Mouse (Mus musculus): Measurements from ENCODE around the gene 6030408B16Rik. TPM values are rescaled to one million over a fixed set of nuclear protein-coding genes. Genes with fewer than 3 reads are reported as not detected.

Gene 6030408B16Rik
- total RNA-seq, 2 experiments from 2014 or later: 0.54 TPM; not detected in 1

DNA sequence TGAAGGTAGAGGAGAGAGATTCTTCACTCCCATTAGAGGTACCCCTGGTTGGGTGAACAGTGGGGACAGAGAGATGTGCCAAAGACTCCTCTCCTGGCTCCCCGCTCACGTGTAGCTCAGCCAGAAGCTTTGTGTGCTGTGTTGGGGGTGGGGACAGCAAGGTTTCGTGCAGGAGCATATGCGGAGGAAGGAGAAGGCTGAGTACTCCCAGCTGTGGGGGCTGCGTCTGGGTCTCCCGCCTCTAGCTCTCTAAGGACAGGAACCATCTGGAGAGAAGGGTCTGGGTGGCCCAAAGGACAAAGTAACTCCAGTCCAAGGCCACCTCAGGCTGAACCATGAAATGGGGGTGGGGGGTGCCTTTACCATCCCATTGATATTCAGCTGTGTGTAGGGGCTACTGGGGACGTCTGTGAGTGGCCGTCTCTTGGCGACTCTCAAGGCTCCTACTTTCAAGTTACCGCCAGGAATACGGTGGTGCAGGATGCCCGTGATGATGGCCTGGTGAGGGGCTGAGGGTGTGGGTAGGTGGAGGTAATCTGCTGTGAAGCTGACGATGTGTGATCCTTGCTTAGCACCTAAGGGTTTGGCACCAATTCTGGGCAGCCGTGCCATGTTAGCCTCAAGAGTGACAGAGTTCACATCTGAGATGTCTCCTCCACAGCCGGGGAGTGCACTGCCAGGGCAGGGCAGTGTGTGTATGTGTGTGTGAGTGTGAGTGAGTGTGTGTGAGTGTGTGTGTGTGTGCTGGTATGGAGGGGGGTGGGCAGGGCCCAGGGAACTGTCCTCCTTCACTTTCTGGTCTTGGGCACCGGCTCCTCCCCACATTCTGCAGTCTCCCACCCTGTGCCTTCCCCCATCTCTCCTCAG is 1.2 kb downstream of the 6030408B16Rik start:
- no peak for DNase-seq (ENCODE audit: low spot score in 2 of 2)
- TF ChIP-seq CTCF (conservative IDR thresholded peaks at IDR 0.05): no peak
- H3K27ac ChIP-seq: peak overlapping the region; percentile 6; the same call in 1 of the 2 replicates
- H3K4me3 ChIP-seq: no peak overlapping the region

DNA sequence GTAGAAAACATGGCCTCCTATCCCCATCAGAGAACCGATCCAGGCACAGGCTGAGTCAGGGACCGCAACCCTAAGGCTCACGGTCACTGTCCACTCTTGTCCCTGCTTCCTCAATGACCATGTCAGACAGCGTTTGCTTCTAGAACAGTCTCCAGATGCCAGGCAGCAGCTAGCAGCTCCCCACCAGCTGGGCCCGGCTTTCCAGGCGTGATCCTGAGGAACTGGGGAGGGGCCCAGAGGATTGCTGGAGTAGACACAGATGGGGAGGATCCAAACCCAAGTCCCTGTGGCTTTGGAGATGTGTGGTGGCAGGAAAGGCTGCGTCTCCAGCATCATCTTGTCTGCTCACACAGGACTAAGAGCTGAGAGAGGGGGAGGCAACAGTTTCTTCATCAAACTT is 2.1 kb downstream of the 6030408B16Rik start:
- TF ChIP-seq CTCF (conservative IDR thresholded peaks at IDR 0.05): no peak
- no peak overlapping the region for H3K4me3 ChIP-seq
- DNase-seq (ENCODE audit: low spot score in 2 of 2): no peak
- no peak overlapping the region for H3K27ac ChIP-seq

DNA sequence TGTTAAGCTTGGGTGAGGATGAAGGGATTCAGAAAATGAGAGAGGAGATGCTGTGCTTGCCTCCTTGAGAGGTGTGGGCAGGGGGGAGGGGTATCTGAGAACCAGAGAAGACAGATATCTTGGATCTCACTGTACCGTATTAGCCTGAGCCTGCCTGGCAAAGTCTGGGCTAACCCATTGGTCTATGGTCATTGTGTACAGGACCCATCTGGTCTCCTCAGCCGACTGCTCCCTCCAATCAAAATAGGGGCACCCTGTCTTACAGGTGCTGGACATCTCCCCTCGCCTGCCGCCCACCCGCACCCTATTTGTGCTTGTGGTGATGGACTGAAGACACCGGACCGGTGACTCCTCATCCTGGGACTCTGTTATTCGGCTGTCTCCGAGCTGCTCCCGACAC is 2.6 kb downstream of the 6030408B16Rik start:
- no peak for DNase-seq (ENCODE audit: low spot score in 2 of 2)
- TF ChIP-seq CTCF (conservative IDR thresholded peaks at IDR 0.05): no peak
- Histone ChIP-seq H3K4me3 (no peak overlapping the region), H3K27ac (peak overlapping the region; percentile 43; the same call in 1 of the 2 replicates)

DNA sequence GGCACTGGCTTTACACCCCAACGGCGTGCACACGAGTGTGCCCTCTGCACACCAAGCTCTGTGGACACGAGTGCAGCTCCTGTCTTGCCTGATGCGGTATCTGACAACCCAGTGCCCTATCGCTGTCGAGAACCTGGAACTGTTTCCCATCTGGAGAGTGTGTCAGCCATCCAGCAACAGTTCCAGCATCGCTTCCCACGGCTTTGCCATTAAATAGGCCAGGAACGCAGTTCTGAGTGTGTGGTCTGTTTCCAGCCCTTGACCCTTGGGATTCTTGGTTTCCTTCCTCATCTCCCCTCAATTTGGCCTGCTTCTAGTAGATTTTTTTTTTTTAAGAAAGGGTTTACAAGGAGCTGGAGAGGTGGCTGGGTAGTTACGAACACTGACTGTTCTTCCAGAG is 3.1 kb downstream of the 6030408B16Rik start:
- no peak for TF ChIP-seq CTCF (conservative IDR thresholded peaks at IDR 0.05)
- H3K4me3 ChIP-seq: no peak overlapping the region
- H3K27ac ChIP-seq: peak overlapping the region; percentile 43; the same call in 1 of the 2 replicates
- DNase-seq (ENCODE audit: low spot score in 2 of 2): no peak

DNA sequence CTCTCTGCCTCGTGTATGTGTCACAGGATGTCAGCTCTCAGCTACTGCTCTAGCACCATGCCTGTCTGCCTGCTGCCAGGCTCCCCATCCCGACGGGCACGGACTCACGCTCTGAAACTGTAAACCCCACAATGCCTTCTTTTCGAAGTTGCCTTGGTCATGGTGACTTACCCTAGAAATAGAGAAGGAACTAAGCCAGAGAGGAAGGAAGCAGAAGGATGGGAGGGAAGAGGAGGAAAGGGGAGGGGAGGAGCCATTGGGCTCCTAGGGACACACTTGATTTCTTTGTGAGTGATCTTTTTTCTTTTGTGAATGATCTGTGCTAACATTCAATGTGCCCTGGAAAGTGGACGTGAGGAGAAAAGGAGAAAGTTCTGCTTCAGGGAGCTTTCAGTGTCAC is 5.0 kb downstream of the 6030408B16Rik start:
- TF ChIP-seq CTCF (conservative IDR thresholded peaks at IDR 0.05): no peak
- Histone ChIP-seq H3K4me3 (no peak overlapping the region), H3K27ac (no peak overlapping the region)
- DNase-seq (ENCODE audit: low spot score in 2 of 2): no peak

DNA sequence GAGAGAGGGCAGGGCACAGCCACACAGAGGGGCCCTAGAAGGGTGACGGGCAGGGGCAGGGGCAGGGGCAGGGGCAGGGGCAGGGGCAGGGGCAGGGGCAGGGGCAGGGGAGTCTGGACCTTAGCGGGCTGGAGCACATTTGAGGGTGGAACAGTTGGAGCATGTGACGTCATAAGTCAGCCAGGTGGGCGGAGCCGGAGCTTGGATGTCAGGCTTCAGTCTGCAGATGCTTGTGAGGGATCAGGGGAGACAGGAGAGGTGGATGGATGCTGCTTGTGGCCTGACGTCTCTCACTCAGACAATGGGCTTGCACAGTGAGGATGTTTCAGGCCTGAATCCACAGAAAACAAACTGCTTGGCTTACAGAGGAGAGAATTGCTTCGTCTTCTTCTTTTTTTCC is 5.5 kb downstream of the 6030408B16Rik start:
- no peak for TF ChIP-seq CTCF (conservative IDR thresholded peaks at IDR 0.05)
- no peak overlapping the region for H3K27ac ChIP-seq
- H3K4me3 ChIP-seq: no peak overlapping the region
- DNase-seq (ENCODE audit: low spot score in 2 of 2): no peak

DNA sequence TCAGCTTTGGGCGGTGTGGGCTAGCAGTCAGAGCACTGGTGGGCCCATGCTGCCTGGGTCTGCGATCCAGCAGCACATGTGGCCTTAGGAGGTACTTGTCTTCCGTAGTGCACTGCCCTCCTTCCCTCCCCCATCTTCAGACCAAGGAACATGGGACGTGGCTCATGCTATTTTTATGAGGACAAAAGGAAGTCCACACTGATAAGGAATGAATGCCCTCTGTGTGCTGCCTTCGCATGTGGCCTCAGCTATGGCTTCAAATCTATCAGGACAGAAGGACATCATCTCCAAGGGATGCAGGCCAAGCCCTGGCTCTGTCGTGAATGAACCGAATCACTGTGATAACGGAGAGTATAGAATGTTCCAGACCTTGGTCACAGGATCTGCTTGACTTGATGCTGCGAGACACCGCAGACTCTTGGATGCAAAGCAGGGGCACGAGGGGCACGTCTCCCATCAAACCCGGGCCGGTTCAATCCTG is 6.5 kb downstream of the 6030408B16Rik start:
- Histone ChIP-seq H3K27ac (no peak overlapping the region), H3K4me3 (no peak overlapping the region)
- DNase-seq (ENCODE audit: low spot score in 2 of 2): no peak
- no peak for TF ChIP-seq CTCF (conservative IDR thresholded peaks at IDR 0.05)

DNA sequence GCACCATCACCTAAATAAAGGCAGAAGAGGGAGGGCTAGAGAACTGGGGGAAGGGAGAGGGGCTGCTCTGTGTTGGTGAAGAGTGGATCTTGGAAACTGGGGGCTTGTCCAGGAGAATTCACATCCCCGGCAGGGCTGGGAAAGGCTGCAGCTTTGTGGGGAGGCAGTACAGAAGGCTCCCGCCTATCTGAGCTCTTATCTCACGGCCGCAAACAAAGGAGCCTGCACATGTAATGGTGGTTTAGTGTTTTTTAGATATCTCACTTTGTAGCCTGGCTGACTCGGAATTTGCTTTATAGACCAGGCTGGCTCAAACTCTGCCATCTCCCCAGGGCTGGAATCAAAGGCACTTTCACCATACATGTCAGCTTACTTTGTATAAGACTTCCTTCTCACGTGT is 7.1 kb downstream of the 6030408B16Rik start:
- Histone ChIP-seq H3K27ac (no peak overlapping the region), H3K4me3 (no peak overlapping the region)
- no peak for TF ChIP-seq CTCF (conservative IDR thresholded peaks at IDR 0.05)
- DNase-seq (ENCODE audit: low spot score in 2 of 2): no peak

DNA sequence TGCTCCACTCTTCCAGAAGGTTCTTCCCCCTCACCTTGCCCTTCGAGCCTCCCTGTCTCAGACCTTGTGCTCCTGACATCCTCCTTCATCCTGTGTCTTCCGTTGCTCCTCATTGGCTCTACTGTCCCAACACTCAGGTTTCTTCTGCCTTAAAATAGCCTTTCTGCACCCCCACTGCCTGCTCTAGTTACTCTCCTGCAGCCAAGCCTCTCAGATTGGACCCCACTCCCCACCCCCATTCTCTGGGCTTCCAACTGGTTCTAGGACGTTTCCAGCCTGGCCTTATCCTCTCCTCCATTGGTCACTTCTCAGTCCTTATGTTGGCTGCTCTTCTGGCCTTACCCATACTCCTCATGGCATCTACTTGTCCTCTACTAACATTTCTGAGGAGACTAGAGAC is 9.2 kb downstream of the 6030408B16Rik start:
- H3K4me3 ChIP-seq: no peak overlapping the region
- no peak for TF ChIP-seq CTCF (conservative IDR thresholded peaks at IDR 0.05)
- no peak for DNase-seq (ENCODE audit: low spot score in 2 of 2)
- H3K27ac ChIP-seq: no peak overlapping the region

DNA sequence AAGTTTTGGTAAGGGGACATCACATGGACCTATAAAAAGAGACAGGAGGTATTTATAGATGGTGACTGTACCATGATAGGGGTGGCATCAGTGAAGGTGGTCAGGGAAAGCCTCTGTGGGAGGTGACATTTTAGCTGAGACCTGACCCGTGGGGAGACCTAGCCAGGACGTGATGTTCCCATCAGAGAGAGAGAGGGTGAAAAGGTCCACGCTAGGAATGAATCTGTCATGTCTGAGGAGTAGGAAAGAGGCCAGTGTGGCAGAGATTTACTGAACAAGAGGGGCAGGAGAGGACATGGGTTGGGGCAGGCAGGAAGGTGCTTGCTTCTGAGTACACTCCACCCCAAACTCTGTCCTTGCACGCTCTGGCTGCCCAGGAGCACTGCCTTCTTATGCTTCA is 10.8 kb downstream of the 6030408B16Rik start:
- H3K27ac ChIP-seq: no peak overlapping the region
- H3K4me3 ChIP-seq: no peak overlapping the region
- no peak for TF ChIP-seq CTCF (conservative IDR thresholded peaks at IDR 0.05)
- no peak for DNase-seq (ENCODE audit: low spot score in 2 of 2)

DNA sequence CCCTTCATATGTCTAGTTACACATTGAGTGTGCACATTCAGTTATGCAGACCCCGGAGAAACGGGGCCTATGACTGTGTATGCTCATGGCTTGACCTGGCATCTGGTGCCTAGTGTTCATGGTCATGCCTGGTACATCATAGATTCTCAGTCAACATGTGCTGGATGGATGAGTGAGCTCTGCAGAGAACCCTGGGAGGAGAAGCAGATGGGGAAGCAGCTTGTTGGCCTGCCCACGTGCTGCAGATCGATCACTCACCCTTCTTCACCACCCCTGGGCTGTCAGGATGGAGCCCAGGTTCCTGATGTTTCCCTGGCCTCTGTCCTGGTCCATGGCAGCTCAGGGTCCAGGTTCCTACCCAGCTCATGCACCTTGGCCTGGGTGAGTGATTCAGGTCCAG is 13.4 kb downstream of the 6030408B16Rik start:
- Histone ChIP-seq H3K27ac (peak overlapping the region; percentile 90), H3K4me3 (no peak overlapping the region)
- no peak for TF ChIP-seq CTCF (conservative IDR thresholded peaks at IDR 0.05)
- DNase-seq (ENCODE audit: low spot score in 2 of 2): peak; percentile 67 to 69

DNA sequence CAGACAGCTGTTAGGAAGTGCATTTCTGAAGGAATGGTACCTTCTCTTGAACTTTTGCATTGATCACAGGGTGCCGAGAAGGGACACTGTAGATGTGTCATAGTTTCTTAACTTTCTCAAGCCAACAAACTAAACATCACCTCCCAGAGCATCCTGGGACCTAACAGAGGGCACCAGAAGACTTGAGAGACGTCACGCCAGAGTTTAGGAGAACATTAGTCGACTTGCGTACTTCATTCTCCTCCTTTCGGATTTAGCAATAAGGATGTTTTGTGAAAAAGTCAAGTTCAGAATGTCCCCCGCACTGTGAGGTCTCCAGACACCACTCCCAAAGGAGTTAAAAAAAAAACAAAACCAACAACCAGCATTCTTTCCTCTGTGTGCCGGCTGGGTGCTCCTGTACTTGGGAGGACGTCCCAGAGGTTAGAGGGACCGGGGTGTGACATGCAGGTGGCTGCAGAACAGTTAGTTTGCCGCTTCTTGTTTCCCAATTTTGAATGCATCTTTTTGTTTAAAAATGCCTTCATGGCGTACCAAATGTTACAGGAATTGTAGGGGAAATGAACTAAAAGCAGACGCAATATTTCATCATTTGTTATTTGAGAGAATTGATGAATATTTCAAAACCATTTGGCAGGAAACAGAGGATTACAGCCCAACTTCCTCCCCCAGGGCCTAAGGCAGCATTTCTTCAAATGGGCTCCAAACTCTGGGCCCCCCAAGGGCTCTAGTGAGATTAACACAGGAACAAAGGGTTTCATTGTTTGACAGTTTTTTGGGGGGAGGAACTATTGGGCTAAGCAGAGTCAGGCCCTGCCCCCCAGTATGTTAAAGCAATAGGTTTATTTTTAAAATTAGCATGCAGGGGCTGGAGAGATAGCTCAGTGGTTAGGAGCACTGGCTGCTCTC is 15.7 kb downstream of the 6030408B16Rik start:
- no peak overlapping the region for H3K4me3 ChIP-seq
- DNase-seq (ENCODE audit: low spot score in 2 of 2): peak; percentile 48 to 54
- TF ChIP-seq CTCF (conservative IDR thresholded peaks at IDR 0.05): no peak
- H3K27ac ChIP-seq: peak overlapping the region; percentile 90

DNA sequence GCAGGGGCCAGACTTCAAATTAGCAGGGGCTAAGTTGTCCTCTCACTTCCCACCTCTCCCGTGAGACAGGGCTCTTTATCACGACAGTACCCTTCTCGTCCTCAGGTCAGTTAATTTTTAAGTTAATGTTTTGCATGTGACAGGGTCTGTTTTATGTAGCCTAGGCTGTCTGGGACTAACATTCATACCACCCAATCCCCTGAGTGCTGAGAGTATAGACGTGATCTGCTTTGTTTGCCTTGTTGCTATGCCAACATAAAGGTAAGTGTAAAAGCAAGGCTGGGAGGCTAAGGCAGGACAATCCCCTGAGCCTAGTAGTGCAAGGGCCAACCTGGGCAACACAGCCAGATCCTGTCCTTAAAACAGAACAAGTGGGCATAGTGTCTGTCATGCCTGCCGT is 16.5 kb downstream of the 6030408B16Rik start:
- H3K27ac ChIP-seq: peak overlapping the region; percentile 90
- no peak for DNase-seq (ENCODE audit: low spot score in 2 of 2)
- H3K4me3 ChIP-seq: no peak overlapping the region
- no peak for TF ChIP-seq CTCF (conservative IDR thresholded peaks at IDR 0.05)

All from layer of hippocampus, adult 2 months (tissue).